Mouse (Mus musculus) forebrain, embryonic 13.5 days (tissue): ENCODE measurements around the gene Olfr91. TPM values are rescaled to one million over a fixed set of nuclear protein-coding genes. Genes with fewer than 3 reads are reported as not detected.
"Not testable (repeated sequence)": the region's sequence is repeated elsewhere in the genome, so short reads cannot be mapped to it uniquely, and the experiment has no call there.

ENCODE experiments used
- ATAC-seq: fragments of 200-750 bp; cut with Nextera tagmentation; 2 replicates; pipeline ENCODE4 v1.8.0; 2017
- H3K27ac ChIP-seq: fragments of 300-500 bp; sonication (generic); 2 replicates; pipeline ENCODE4 v1.5.1; 2015; ENCODE audit warnings: inconsistent platforms, mild to moderate bottlenecking, moderate library complexity
- H3K27me3 ChIP-seq: fragments of 300-500 bp; sonication (generic); 2 replicates; pipeline ENCODE4 v1.6.1; 2015; ENCODE audit warnings: mild to moderate bottlenecking, inconsistent platforms
- H3K36me3 ChIP-seq: fragments of 300-500 bp; sonication (generic); 2 replicates; pipeline ENCODE4 v1.6.1; 2015; ENCODE audit warnings: mild to moderate bottlenecking, inconsistent platforms; ENCODE audit not compliant: poor library complexity, severe bottlenecking
- H3K4me1 ChIP-seq: fragments of 300-500 bp; sonication (generic); 2 replicates; pipeline ENCODE4 v1.6.1; 2015; ENCODE audit warnings: inconsistent platforms
- H3K4me2 ChIP-seq: fragments of 300-500 bp; sonication (generic); 2 replicates; pipeline ENCODE4 v1.6.1; 2015; ENCODE audit warnings: inconsistent platforms, mild to moderate bottlenecking, moderate library complexity
- H3K4me3 ChIP-seq: fragments of 300-500 bp; sonication (generic); 2 replicates; pipeline ENCODE4 v1.5.1; 2015; ENCODE audit warnings: mild to moderate bottlenecking, inconsistent platforms
- H3K9ac ChIP-seq: fragments of 300-500 bp; sonication (generic); 2 replicates; pipeline ENCODE4 v1.6.1; 2015; ENCODE audit warnings: mild to moderate bottlenecking, inconsistent platforms
- H3K9me3 ChIP-seq: fragments of 300-500 bp; sonication (generic); replicated peaks from 2 replicates; pipeline ENCODE4 v1.6.1; 2016; ENCODE audit warnings: inconsistent platforms
- WGBS: fragments of 180-500 bp; shearing (Covaris S2); methylation state at CpG from one replicate; pipeline ENCODE4 v1.1.7; 2015; 5-methylcytosine and 5-hydroxymethylcytosine counted together
- polyA plus RNA-seq: library from polyadenylated mRNA; unstranded; fragments of >200 nt; fragmentation: Nextera tagmentation; extraction: Ambion mirVana; gene quantifications from 2 replicates; pipeline ENCODE4 v1.2.1, GENCODE M21; 2015

Gene Olfr91
- not detected in 2 replicates for polyA plus RNA-seq

DNA sequence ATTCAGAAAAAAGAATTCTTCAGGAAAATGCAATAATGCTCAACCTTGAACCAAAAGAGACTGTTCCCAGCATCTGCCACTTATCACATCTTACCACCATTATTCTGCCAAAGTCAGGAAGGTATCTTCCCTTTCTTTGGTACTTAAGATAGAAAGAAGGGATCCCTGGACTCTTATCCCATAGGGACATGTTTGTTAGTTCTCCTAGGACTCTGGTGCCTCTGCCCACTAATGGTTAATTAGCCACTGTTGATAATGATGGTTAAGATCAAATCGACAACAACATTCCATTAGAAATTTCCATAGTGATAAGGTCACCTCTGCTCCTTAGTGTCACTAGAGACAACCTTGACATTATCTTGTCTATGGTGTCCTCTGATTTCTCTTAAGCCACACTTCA is at the start of gene Olfr91:
Gene Olfr91 (minus strand): TSS at position 101 of the 400 bp plus-strand sequence.
- no peak for ATAC-seq
- H3K9me3 ChIP-seq: no peaks in the 10 kb centered on the region
- no peak within 1 kb of the TSS for H3K27ac ChIP-seq
- no peak within 1 kb of the TSS for H3K9ac ChIP-seq
- no peak within 1 kb of the TSS for H3K4me3 ChIP-seq
- WGBS: 93% methylated on average over 1 of the region's 1 CpGs
- no peaks in the 10 kb centered on the region for H3K36me3 ChIP-seq
- H3K4me2 ChIP-seq: no peak within 1 kb of the TSS
- H3K4me1 ChIP-seq: no peaks in the 10 kb centered on the region
- no peaks in the 10 kb centered on the region for H3K27me3 ChIP-seq

DNA sequence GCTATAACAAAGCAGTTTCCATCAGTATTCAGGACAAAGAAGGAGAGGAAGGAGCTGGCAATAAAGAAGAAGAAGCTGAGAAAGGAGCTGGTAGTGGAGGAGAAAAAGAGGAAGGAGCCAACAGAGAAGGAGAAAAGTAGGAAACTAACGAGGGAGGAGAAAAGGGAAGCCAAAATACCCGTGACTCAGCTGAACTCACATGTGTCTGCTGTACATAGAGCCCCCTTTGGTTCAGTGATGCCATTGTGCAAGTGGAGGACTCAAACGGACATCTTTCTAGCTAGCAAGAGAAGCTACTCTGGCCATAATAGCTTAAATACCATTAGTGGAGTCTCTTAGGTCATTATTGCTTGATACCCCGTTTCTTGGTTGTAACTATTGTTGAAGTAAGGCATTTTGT is 33.3 kb upstream of the Olfr91 start:
- not testable (repeated sequence) for ATAC-seq, H3K4me2 ChIP-seq, H3K36me3 ChIP-seq, H3K4me1 ChIP-seq, H3K27me3 ChIP-seq, H3K9ac ChIP-seq, H3K9me3 ChIP-seq, H3K4me3 ChIP-seq, H3K27ac ChIP-seq
- WGBS: 66% methylated on average over 4 of the region's 4 CpGs

DNA sequence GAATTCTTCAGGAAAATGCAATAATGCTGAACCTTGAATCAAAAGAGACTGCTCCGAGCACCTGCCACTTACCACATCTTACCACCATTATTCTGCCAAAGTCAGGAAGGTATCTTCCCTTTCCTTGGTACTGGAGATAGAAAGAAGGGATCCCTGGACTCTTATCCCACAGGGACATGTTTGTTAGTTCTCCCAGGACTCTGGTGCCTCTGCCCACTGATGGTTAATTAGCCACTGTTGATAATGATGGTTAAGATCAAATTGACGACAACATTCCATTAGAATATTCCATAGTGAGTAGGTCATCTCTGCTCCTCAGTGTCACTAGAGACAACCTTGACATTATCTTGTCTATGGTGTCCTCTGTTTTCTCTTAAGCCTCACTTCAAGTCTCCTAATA is 21.9 kb upstream of the Olfr91 start, which contains the start of gene Olfr92:
Gene Olfr92 (minus strand): TSS at position 101 of the 400 bp plus-strand sequence.
- no peaks in the 10 kb centered on the region for H3K27me3 ChIP-seq
- H3K4me1 ChIP-seq: no peaks in the 10 kb centered on the region
- no peak for ATAC-seq
- H3K27ac ChIP-seq: no peak within 1 kb of the TSS
- H3K9me3 ChIP-seq: no peaks in the 10 kb centered on the region
- H3K9ac ChIP-seq: no peak within 1 kb of the TSS
- no peak within 1 kb of the TSS for H3K4me3 ChIP-seq
- no peak within 1 kb of the TSS for H3K4me2 ChIP-seq
- WGBS: 85% methylated on average over 2 of the region's 2 CpGs
- no peaks in the 10 kb centered on the region for H3K36me3 ChIP-seq

DNA sequence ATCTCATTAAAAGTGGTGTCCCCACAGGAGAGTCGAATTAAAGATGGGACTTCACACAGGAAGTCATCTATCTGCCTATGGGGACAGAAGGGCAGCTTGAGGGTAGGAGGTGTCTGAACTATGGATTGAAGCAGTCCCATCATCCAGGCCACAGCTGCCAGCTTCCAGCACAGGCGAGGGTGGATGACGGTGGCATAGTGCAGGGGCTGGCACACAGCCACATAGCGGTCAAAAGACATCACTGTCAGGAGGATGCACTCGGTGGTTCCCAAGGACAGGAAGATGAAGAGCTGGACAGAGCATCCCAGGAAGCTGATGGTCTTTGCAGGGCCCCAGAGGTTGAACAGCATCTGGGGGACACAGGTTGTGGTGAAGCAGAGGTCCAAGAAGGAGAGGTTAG is 4.8 kb downstream of the Olfr91 start:
- ATAC-seq: no peak
- WGBS: 78% methylated on average over 5 of the region's 5 CpGs
- H3K4me3 ChIP-seq: no peak overlapping the region
- H3K27ac ChIP-seq: no peak overlapping the region
- H3K9me3 ChIP-seq: no peaks in the 10 kb centered on the region
- no peaks in the 10 kb centered on the region for H3K27me3 ChIP-seq
- no peak overlapping the region for H3K4me2 ChIP-seq
- no peak overlapping the region for H3K9ac ChIP-seq
- no peaks in the 10 kb centered on the region for H3K4me1 ChIP-seq
- H3K36me3 ChIP-seq: no peaks in the 10 kb centered on the region

DNA sequence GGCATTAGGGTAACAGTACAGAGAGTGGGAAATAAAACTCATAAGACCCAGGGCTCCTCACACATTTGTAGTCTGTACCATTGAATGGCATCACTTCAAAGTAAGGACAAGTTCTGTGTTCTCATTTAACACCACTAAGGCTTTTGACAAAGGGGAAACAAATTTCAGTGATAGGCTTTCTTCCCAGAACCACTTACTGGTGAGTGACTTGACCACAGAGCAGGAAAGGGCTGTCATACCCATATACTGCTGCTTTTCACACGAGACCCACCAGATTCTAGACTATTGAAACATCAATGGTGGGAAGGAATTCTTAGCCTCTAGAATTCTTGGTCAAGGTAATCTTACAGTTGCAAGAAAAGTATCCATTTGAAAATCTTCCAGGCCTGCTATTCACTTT is 5.9 kb downstream of the Olfr91 start:
- no peak for ATAC-seq
- Histone ChIP-seq H3K4me1 (no peaks in the 10 kb centered on the region), H3K4me3 (no peak overlapping the region), H3K27me3 (no peaks in the 10 kb centered on the region), H3K27ac (no peak overlapping the region), H3K4me2 (no peak overlapping the region), H3K36me3 (no peaks in the 10 kb centered on the region), H3K9me3 (no peaks in the 10 kb centered on the region), H3K9ac (no peak overlapping the region)
- 82% methylated on average over 1 of the region's 1 CpGs for WGBS

DNA sequence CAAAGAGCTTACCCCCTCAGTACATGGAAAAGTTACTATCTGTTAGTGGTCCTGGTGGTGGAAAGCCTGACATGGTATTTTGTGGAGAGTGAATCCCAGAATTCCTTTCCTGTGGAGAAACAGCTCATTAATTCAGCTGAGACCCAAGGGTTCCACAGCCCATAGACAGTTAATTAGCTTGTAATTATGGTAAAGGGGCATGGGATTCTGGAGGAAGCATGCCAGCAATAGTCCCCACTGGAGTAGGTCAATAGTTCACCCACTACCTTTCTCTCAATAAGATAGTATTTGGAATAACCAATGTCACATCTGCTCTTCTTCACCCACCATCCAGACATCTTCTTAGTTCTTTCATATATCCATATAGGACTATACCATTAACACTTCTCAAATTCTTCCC is 9.7 kb downstream of the Olfr91 start, which contains the start of gene Olfr90:
Gene Olfr90 (minus strand): TSS at position 101 of the 400 bp plus-strand sequence.
- ATAC-seq: no peak
- Histone ChIP-seq H3K27ac (no peak within 1 kb of the TSS), H3K36me3 (no peaks in the 10 kb centered on the region), H3K4me2 (no peak within 1 kb of the TSS), H3K4me1 (no peaks in the 10 kb centered on the region), H3K9ac (no peak within 1 kb of the TSS), H3K4me3 (no peak within 1 kb of the TSS), H3K9me3 (no peaks in the 10 kb centered on the region), H3K27me3 (no peaks in the 10 kb centered on the region)

DNA sequence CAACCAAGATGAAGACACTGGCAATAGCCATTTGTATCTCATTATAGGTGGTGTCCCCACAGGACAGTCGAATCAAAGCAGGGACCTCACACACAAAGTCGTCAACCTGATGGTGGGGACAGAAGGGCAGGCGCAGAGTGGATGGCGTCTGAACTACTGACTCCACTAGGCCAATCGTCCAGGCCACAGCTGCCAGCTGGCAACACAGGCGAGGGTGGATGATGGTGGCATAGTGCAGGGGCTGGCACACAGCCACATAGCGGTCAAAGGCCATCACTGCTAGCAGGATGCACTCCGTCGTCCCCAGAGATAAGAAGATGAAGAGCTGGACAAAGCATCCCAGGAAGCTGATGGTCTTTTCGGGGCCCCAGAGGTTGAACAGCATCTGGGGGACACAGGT is 12.5 kb downstream of the Olfr91 start:
- no peaks in the 10 kb centered on the region for H3K4me1 ChIP-seq
- H3K4me3 ChIP-seq: no peak overlapping the region
- H3K27me3 ChIP-seq: 0 out of 2 replicates have a peak, but pooled peaks cover 4% of the 10 kb centered on the region
- H3K4me2 ChIP-seq: no peak overlapping the region
- H3K9me3 ChIP-seq: no peaks in the 10 kb centered on the region
- 83% methylated on average over 10 of the region's 10 CpGs for WGBS
- no peak for ATAC-seq
- no peaks in the 10 kb centered on the region for H3K36me3 ChIP-seq
- no peak overlapping the region for H3K27ac ChIP-seq
- H3K9ac ChIP-seq: no peak overlapping the region; the same call in 1 of the 2 replicates

DNA sequence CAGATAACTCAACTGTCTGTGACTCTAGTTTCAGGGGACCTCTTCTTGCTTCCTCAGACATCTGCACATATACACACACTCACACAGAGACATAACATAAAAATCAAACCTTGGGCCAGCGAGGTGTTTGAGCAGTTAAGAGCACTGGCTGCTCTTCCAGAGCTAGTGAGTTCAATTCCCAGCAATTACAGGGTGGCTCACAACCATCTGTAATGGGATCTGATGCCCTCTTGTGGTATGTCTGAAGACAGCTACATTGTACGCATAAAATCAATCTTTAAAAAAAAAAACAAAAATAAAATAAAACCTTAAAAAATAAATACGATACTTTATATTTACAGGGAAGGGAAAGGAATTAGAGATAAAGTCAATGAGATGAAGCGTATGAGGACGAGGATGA is 13.4 kb downstream of the Olfr91 start:
- Histone ChIP-seq H3K9ac (no peak overlapping the region), H3K4me2 (no peak overlapping the region), H3K27ac (no peak overlapping the region), H3K4me3 (no peak overlapping the region), H3K4me1 (peaks cover 6% of the 10 kb centered on the region), H3K36me3 (no peaks in the 10 kb centered on the region), H3K9me3 (no peaks in the 10 kb centered on the region), H3K27me3 (0 out of 2 replicates have a peak, but pooled peaks cover 4% of the 10 kb centered on the region)
- 63% methylated on average over 5 of the region's 5 CpGs for WGBS
- ATAC-seq: no peak

DNA sequence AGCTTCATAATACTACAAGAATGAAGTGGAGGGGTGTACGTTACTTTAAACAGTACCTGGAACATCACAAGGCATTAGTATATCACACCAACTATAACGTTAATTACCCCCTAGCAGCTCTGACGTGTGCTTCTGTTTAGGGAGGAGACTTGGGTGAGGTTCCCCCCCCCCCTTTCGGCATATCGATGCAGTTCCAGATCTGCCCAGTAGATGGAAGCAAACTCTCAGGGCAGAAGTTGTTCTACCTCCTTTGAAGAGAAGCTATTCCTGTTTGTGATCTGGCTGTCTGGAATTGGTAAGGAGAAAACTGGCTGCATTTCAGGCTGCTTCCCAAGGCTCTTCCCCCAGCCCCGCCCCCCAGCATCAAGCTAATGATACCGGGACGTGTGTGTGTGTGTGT is 14.8 kb downstream of the Olfr91 start:
- Histone ChIP-seq H3K9me3 (no peaks in the 10 kb centered on the region), H3K4me2 (no peak overlapping the region), H3K27me3 (0 out of 2 replicates have a peak, but pooled peaks cover 4% of the 10 kb centered on the region), H3K36me3 (no peaks in the 10 kb centered on the region), H3K4me1 (peaks cover 19% of the 10 kb centered on the region), H3K4me3 (no peak overlapping the region), H3K27ac (no peak overlapping the region), H3K9ac (no peak overlapping the region)
- peak; percentile 57; the same call in 1 of the 2 replicates for ATAC-seq
- 5% methylated on average over 7 of the region's 8 CpGs for WGBS

DNA sequence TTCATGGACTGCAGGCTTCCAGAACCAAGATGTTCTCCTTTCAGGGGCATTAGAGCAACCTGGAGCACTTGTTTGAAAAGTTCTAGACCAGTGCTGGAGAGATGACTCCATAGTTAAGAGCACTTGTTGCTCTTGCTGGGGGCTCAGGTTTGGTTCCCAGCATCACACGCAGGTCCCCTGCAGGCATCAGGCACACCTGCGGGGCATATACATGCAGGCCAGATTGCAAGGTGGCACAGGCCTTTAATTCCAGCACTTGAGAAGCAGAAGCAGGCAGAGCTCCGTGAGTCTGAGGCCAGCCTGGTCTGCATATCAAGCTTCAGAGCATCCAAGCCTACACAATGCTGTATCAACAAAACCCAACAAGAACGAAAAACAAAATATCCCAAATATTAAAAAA is 16.4 kb downstream of the Olfr91 start:
- Histone ChIP-seq H3K9ac (no peak overlapping the region), H3K4me1 (peaks cover 22% of the 10 kb centered on the region), H3K27me3 (0 out of 2 replicates have a peak, but pooled peaks cover 4% of the 10 kb centered on the region), H3K4me3 (no peak overlapping the region), H3K36me3 (peaks cover 3% of the 10 kb centered on the region; the same call in 1 of the 2 replicates), H3K27ac (no peak overlapping the region), H3K4me2 (no peak overlapping the region), H3K9me3 (no peaks in the 10 kb centered on the region)
- 91% methylated on average over 4 of the region's 4 CpGs for WGBS
- ATAC-seq: no peak

DNA sequence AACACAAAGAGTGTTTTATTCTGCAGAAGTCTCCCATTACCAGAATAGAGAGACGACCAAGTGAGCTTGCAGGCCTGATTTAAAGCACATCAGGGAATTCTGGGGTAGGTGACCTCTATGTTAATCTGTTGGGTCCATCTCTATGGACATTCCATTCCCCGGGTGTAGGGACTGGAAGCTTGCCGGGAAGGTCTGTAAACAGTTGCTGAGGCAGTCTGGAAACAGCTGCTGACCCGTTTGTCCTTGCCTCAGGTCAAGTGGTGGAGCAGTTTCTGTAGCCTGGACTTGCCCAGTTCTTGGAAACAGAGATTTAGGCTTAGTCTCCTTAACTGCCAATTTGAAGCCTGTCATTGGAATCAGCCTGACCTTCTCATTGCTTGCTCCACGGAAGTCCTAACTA is 18.0 kb downstream of the Olfr91 start:
- H3K27ac ChIP-seq: no peak overlapping the region
- no peaks in the 10 kb centered on the region for H3K9me3 ChIP-seq
- no peak for ATAC-seq
- H3K4me3 ChIP-seq: no peak overlapping the region
- peaks cover 19% of the 10 kb centered on the region for H3K36me3 ChIP-seq
- peaks cover 22% of the 10 kb centered on the region for H3K4me1 ChIP-seq
- no peak overlapping the region for H3K4me2 ChIP-seq
- WGBS: 28% methylated on average over 5 of the region's 5 CpGs
- H3K9ac ChIP-seq: no peak overlapping the region
- H3K27me3 ChIP-seq: 0 out of 2 replicates have a peak, but pooled peaks cover 4% of the 10 kb centered on the region

DNA sequence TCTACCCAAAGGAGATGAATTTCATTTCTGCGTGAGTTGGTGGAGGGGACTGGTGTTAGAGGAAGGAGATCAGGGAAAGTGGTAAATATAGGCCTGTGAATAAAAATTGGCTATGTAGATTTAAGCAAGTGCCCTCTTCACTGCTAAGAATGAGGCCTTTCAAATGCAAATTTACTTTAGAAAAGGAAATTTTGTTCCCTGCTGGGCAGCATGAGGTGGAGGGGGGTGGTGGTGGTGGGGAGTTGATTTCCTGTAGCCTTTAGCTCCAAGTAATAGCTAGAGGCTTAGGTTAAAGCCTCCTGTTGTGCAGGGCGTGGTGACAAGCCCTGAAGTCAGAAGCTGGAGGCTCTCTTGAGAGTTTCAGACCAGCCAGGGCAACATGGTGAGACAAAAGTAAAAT is 19.1 kb downstream of the Olfr91 start:
- peak; percentile 64 for ATAC-seq
- Histone ChIP-seq H3K9ac (no peak overlapping the region), H3K4me2 (peak overlapping the region; percentile 40), H3K4me1 (peaks cover 22% of the 10 kb centered on the region), H3K4me3 (no peak overlapping the region), H3K36me3 (peaks cover 30% of the 10 kb centered on the region), H3K9me3 (no peaks in the 10 kb centered on the region), H3K27ac (peak overlapping the region; percentile 59), H3K27me3 (0 out of 2 replicates have a peak, but pooled peaks cover 4% of the 10 kb centered on the region)
- 2% methylated on average over 2 of the region's 2 CpGs for WGBS

DNA sequence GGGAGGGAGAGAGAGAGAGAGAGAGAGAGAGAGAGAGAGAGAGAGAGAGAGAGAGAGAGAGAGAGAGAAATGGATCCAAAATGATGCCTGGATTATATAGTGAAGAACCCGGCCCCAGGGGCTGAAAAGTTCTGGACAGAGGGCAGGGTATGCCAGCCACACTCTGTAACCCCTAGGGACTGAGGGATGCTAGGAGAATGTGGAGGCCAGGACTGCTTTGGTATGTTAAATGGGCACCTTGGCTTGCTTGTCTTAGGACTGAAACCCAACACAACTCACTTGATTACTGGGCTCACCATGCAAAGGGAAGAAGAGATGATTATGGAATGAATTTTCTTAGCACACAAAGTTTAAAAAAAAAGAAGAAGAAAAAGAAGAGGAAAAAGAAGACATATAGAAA is 19.9 kb downstream of the Olfr91 start:
- WGBS: 25% methylated on average over 1 of the region's 1 CpGs
- H3K4me1 ChIP-seq: peaks cover 25% of the 10 kb centered on the region
- peaks cover 38% of the 10 kb centered on the region for H3K36me3 ChIP-seq
- H3K9ac ChIP-seq: no peak overlapping the region
- no peak for ATAC-seq
- H3K4me3 ChIP-seq: no peak overlapping the region
- 0 out of 2 replicates have a peak, but pooled peaks cover 4% of the 10 kb centered on the region for H3K27me3 ChIP-seq
- no peak overlapping the region for H3K4me2 ChIP-seq
- no peaks in the 10 kb centered on the region for H3K9me3 ChIP-seq
- H3K27ac ChIP-seq: no peak overlapping the region; the same call in 1 of the 2 replicates
